Mouse (Mus musculus) heart, embryonic 15.5 days (tissue): Measurements from ENCODE around the gene Kbtbd2. TPM values are rescaled to one million over a fixed set of nuclear protein-coding genes. Genes with fewer than 3 reads are reported as not detected.

Experiments
- ATAC-seq: fragments of 200-750 bp; cut with Nextera tagmentation; replicated peaks from 2 replicates; pipeline ENCODE4 v1.8.0; 2017; ENCODE audit warnings: low read depth, moderate TSS enrichment; ENCODE audit not compliant: insufficient number of reproducible peaks, insufficient read depth, low FRiP score
- H3K27ac ChIP-seq: fragments of 300-500 bp; sonication (generic); 2 replicates; pipeline ENCODE4 v1.5.1; 2015; ENCODE audit warnings: mild to moderate bottlenecking, inconsistent platforms
- H3K27me3 ChIP-seq: fragments of 300-500 bp; sonication (generic); 2 replicates; pipeline ENCODE4 v1.6.1; 2015; ENCODE audit warnings: inconsistent platforms
- H3K36me3 ChIP-seq: fragments of 300-500 bp; sonication (generic); 2 replicates; pipeline ENCODE4 v1.6.1; 2015; ENCODE audit warnings: mild to moderate bottlenecking, inconsistent platforms
- H3K4me1 ChIP-seq: fragments of 300-500 bp; sonication (generic); replicated peaks from 2 replicates; pipeline ENCODE4 v1.6.1; 2015; ENCODE audit warnings: inconsistent platforms
- H3K4me2 ChIP-seq: fragments of 300-500 bp; sonication (generic); 2 replicates; pipeline ENCODE4 v1.6.1; 2015; ENCODE audit warnings: inconsistent platforms, mild to moderate bottlenecking, moderate library complexity
- H3K4me3 ChIP-seq: fragments of 300-500 bp; sonication (generic); 2 replicates; pipeline ENCODE4 v1.5.1; 2015; ENCODE audit warnings: mild to moderate bottlenecking, inconsistent platforms
- H3K9ac ChIP-seq: fragments of 300-500 bp; sonication (generic); 2 replicates; pipeline ENCODE4 v1.6.1; 2015; ENCODE audit warnings: mild to moderate bottlenecking, inconsistent platforms
- H3K9me3 ChIP-seq: fragments of 300-500 bp; sonication (generic); replicated peaks from 2 replicates; pipeline ENCODE4 v1.6.1; 2016; ENCODE audit warnings: inconsistent platforms
- WGBS: fragments of 180-500 bp; shearing (Covaris S2); methylation state at CpG from one replicate; pipeline ENCODE4 v1.1.7; 2015; ENCODE audit warnings: mixed read lengths; 5-methylcytosine and 5-hydroxymethylcytosine counted together
- polyA plus RNA-seq: library from polyadenylated mRNA; unstranded; fragments of >200 nt; fragmentation: Nextera tagmentation; extraction: Ambion mirVana; gene quantifications from 2 replicates; pipeline ENCODE4 v1.2.1, GENCODE M21; 2015

Gene Kbtbd2
- 22.8 and 31.2 TPM in 2 replicates for polyA plus RNA-seq

DNA sequence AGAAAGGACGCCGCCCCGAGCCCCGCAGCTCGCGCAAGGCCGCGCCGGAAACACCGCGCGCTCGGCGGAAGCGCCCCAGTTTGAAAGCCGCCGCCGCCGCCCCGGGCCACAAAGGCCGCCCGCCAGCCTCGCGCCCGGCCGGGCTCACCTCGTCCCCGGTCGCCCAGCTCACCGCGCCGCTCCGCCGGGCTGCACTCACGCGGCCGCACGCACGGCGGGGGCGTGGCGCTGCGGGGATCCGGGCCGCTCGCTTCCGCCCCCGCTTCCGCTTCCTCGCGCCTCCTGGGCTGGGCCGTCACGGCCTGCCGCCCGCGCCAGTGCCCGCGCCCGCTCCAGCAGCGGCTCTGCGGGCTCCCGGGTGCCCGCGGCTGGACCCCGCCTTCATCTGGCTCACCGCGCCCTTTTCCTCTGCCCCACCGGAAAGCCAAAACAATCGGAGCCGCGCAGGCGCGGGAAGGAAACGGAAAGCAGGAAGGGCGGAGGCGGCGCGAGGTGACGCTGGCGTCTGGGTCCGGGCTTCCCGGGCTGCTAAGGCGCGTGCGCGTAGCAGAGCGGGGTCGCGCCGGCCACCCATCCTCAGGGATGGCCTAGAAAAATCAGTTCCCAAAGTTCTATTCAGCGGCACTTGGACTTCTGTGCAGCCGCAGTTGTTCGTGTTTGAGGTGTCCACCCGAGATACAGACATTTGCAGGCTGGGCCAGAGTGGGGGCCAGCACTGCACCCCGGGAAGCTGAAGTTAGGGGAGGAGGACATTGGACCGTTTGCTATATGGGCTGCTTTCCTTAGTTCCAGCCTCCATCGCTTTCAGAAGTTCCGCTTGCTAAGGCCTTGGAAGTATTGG is at the start of gene Kbtbd2:
Kbtbd2 (minus strand) TSS at position 503 of the 841 bp plus-strand sequence.
- WGBS, result under 1% methylated on average over 98 of the region's 98 CpGs
- peaks cover 25% of the 10 kb centered on the region for H3K4me1 ChIP-seq
- ATAC-seq, result peak; percentile 91
- peak within 1 kb of the TSS; percentile 100 for H3K27ac ChIP-seq
- H3K4me2 ChIP-seq, result peak within 1 kb of the TSS; percentile 83
- peak within 1 kb of the TSS; percentile 89 for H3K9ac ChIP-seq
- no peaks in the 10 kb centered on the region for H3K27me3 ChIP-seq
- no peaks in the 10 kb centered on the region for H3K9me3 ChIP-seq
- peak within 1 kb of the TSS; percentile 76 for H3K4me3 ChIP-seq
- H3K36me3 ChIP-seq, result no peaks in the 10 kb centered on the region

- 64% methylated on average over 2 of the region's 2 CpGs for WGBS
Observed at GRCm38 (mm10) chr6:56844365-56844764, 46.8 kb upstream of the Kbtbd2 start.

GRCm38 (mm10) chr6:56843229-56843628 is 45.6 kb upstream of the Kbtbd2 start:
- Histone ChIP-seq H3K4me2 (no peak overlapping the region), H3K4me3 (no peak overlapping the region), H3K36me3 (no peaks in the 10 kb centered on the region), H3K4me1 (no peaks in the 10 kb centered on the region; the same call in 1 of the 2 replicates), H3K27me3 (no peaks in the 10 kb centered on the region), H3K27ac (no peak overlapping the region), H3K9ac (no peak overlapping the region), H3K9me3 (no peaks in the 10 kb centered on the region)
- no peak for ATAC-seq
- WGBS, result 85% methylated on average over 3 of the region's 3 CpGs

More at GRCm38 (mm10) chr6:56844365-56844764, 46.8 kb upstream of the Kbtbd2 start:
- H3K9ac ChIP-seq, result no peak overlapping the region
- no peaks in the 10 kb centered on the region for H3K27me3 ChIP-seq
- no peaks in the 10 kb centered on the region for H3K36me3 ChIP-seq
- H3K4me2 ChIP-seq, result no peak overlapping the region
- H3K9me3 ChIP-seq, result no peaks in the 10 kb centered on the region
- H3K4me3 ChIP-seq, result no peak overlapping the region
- peaks cover 3% of the 10 kb centered on the region; the same call in 1 of the 2 replicates for H3K4me1 ChIP-seq
- ATAC-seq, result no peak
- H3K27ac ChIP-seq, result no peak overlapping the region

DNA sequence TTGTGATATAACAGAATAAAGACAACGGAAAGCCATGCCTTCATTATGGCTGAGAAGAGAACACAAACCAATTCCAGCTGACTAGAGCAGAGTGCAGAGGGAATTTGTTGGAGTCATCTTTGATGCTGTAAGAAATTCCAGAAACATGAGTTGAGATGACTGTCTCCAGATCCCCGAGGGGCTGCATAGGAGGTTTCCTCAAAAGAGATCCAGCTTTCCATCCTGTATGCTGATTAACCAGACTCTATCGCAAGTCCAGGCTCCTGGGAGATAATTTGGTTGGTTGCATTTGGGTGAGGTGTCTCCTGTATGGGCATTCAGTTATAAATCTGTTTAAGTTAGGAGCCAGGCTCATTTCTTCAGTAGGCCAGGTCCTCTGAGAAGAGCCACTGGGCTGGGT is 40.0 kb upstream of the Kbtbd2 start:
- Histone ChIP-seq H3K27ac (no peak overlapping the region), H3K4me2 (no peak overlapping the region), H3K36me3 (0 out of 2 replicates have a peak, but pooled peaks cover 6% of the 10 kb centered on the region), H3K9ac (no peak overlapping the region), H3K27me3 (no peaks in the 10 kb centered on the region), H3K4me3 (no peak overlapping the region), H3K4me1 (peaks cover 5% of the 10 kb centered on the region; the same call in 1 of the 2 replicates), H3K9me3 (no peaks in the 10 kb centered on the region)
- WGBS, result 86% methylated on average over 3 of the region's 3 CpGs
- ATAC-seq, result no peak

GRCm38 (mm10) chr6:56837166-56837565 is 39.6 kb upstream of the Kbtbd2 start:
- Histone ChIP-seq H3K4me2 (no peak overlapping the region), H3K4me1 (peaks cover 5% of the 10 kb centered on the region; the same call in 1 of the 2 replicates), H3K9me3 (no peaks in the 10 kb centered on the region), H3K27ac (no peak overlapping the region), H3K36me3 (0 out of 2 replicates have a peak, but pooled peaks cover 6% of the 10 kb centered on the region), H3K9ac (no peak overlapping the region), H3K27me3 (no peaks in the 10 kb centered on the region), H3K4me3 (no peak overlapping the region)
- ATAC-seq, result no peak
- 95% methylated on average over 12 of the region's 12 CpGs for WGBS

- Histone ChIP-seq H3K27me3 (no peaks in the 10 kb centered on the region), H3K9ac (no peak overlapping the region), H3K4me2 (no peak overlapping the region), H3K27ac (no peak overlapping the region), H3K4me1 (peaks cover 5% of the 10 kb centered on the region; the same call in 1 of the 2 replicates), H3K36me3 (0 out of 2 replicates have a peak, but pooled peaks cover 6% of the 10 kb centered on the region), H3K4me3 (no peak overlapping the region), H3K9me3 (no peaks in the 10 kb centered on the region)
- 87% methylated on average over 10 of the region's 10 CpGs for WGBS
- ATAC-seq, result no peak
Observed at GRCm38 (mm10) chr6:56835532-56835931, 37.9 kb upstream of the Kbtbd2 start.

DNA sequence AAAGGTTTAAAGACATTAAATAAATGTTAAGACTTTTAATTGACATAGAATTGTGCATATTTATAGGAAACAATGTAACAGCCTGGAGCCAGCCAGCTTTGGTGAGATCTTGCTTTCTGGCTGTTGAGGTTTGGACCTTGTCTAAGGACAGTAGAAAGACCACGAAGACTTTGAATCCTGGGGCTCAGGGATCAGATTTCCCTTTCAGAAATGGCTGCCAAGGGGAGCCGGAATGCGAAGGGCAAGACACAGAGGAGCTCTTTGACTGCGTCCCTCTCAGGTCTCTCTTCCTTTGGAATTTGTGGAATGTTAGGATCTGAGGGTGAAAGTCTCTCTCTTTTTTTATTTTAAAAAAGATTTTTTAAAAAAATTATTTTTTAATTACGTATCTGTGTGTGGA is 37.2 kb upstream of the Kbtbd2 start:
- Histone ChIP-seq H3K4me1 (peaks cover 5% of the 10 kb centered on the region; the same call in 1 of the 2 replicates), H3K27me3 (no peaks in the 10 kb centered on the region), H3K4me2 (no peak overlapping the region), H3K4me3 (no peak overlapping the region), H3K27ac (no peak overlapping the region), H3K9me3 (no peaks in the 10 kb centered on the region), H3K9ac (no peak overlapping the region), H3K36me3 (0 out of 2 replicates have a peak, but pooled peaks cover 6% of the 10 kb centered on the region)
- 70% methylated on average over 5 of the region's 5 CpGs for WGBS
- no peak for ATAC-seq

- peaks cover 5% of the 10 kb centered on the region; the same call in 1 of the 2 replicates for H3K4me1 ChIP-seq
Observed at GRCm38 (mm10) chr6:56832830-56833229, 35.2 kb upstream of the Kbtbd2 start.

GRCm38 (mm10) chr6:56832407-56832796 is 34.8 kb upstream of the Kbtbd2 start:
- under 1% methylated on average over 15 of the region's 15 CpGs for WGBS
- no peak for ATAC-seq
- Histone ChIP-seq H3K27me3 (no peaks in the 10 kb centered on the region), H3K9ac (peak overlapping the region; percentile 88), H3K36me3 (0 out of 2 replicates have a peak, but pooled peaks cover 6% of the 10 kb centered on the region), H3K4me2 (peak overlapping the region; percentile 83), H3K4me1 (peaks cover 5% of the 10 kb centered on the region; the same call in 1 of the 2 replicates), H3K4me3 (peak overlapping the region; percentile 87), H3K9me3 (no peaks in the 10 kb centered on the region), H3K27ac (peak overlapping the region; percentile 91)

More at GRCm38 (mm10) chr6:56832830-56833229, 35.2 kb upstream of the Kbtbd2 start:
- ATAC-seq, result no peak
- Histone ChIP-seq H3K4me2 (peak overlapping the region; percentile 83), H3K4me3 (peak overlapping the region; percentile 87), H3K27me3 (no peaks in the 10 kb centered on the region), H3K9ac (peak overlapping the region; percentile 27; the same call in 1 of the 2 replicates), H3K36me3 (0 out of 2 replicates have a peak, but pooled peaks cover 6% of the 10 kb centered on the region), H3K9me3 (no peaks in the 10 kb centered on the region), H3K27ac (no peak overlapping the region)

GRCm38 (mm10) chr6:56831697-56832406 is 34.2 kb upstream of the Kbtbd2 start, which contains the start of gene Fkbp9:
Gene Fkbp9, plus strand, starts transcription at chr6:56832059.
- ATAC-seq, result peak; percentile 98
- WGBS, result under 1% methylated on average over 56 of the region's 58 CpGs

DNA sequence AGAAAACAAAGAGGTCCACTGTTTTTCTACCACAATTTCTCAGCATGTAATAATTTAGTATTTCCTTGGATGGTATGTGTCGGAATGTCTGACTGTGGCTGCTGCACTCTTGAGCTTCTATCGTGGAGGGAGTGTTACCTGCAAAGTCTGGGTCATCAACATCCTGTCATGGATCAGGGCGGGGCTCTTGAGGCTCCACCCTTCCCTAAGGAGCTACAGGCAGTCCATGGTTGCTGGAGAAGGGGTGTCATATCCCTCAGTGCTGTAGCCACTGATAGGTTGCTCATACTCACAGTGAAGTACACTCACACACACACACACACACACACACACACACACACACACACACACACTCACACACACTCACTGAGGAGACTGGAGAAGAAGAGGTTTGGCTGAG is 28.0 kb upstream of the Kbtbd2 start:
- H3K27me3 ChIP-seq, result no peaks in the 10 kb centered on the region
- no peak for ATAC-seq
- H3K4me1 ChIP-seq, result no peaks in the 10 kb centered on the region
- H3K27ac ChIP-seq, result no peak overlapping the region
- no peak overlapping the region for H3K9ac ChIP-seq
- WGBS, result 57% methylated on average over 3 of the region's 3 CpGs
- no peak overlapping the region for H3K4me3 ChIP-seq
- no peak overlapping the region for H3K4me2 ChIP-seq
- H3K9me3 ChIP-seq, result no peaks in the 10 kb centered on the region
- no peaks in the 10 kb centered on the region for H3K36me3 ChIP-seq

More at GRCm38 (mm10) chr6:56831697-56832406, 34.2 kb upstream of the Kbtbd2 start, which contains the start of gene Fkbp9:
- Histone ChIP-seq H3K9me3 (no peaks in the 10 kb centered on the region), H3K4me3 (peak within 1 kb of the TSS; percentile 87), H3K27ac (peak within 1 kb of the TSS; percentile 91), H3K36me3 (0 out of 2 replicates have a peak, but pooled peaks cover 6% of the 10 kb centered on the region), H3K27me3 (no peaks in the 10 kb centered on the region), H3K9ac (peak within 1 kb of the TSS; percentile 88), H3K4me1 (peaks cover 5% of the 10 kb centered on the region; the same call in 1 of the 2 replicates), H3K4me2 (peak within 1 kb of the TSS; percentile 83)
